Mouse (Mus musculus): ENCODE data around the gene Rab3b.

DNA sequence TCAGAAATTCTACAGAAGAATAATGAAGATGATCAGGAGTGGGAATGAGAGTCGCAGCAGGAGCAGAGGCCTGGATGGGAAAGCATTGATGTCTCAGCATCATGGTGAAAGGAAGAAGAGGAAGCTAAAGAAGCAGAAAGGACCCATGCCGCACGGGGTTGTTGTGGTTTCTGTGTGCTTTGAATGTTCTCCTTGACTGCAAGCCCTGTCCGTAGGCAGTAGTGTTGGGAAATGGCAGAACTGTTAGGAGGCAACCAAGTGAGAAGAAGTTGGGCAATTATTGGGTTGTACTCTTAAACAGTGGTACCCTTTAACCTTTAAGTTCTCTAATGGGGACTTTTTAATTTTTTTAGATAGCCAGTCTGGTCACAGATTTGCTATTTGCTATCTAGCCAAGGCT, 56.0 kb downstream of the Rab3b start:
- no peak for TF ChIP-seq CTCF (IDR thresholded peaks at IDR 0.05; ENCODE audit: low read depth, low read length)
- TF ChIP-seq EP300 (IDR thresholded peaks at IDR 0.05; ENCODE audit: insufficient read depth, low read depth, low read length): no peak
- TF ChIP-seq POLR2A (IDR thresholded peaks at IDR 0.05; ENCODE audit: insufficient read depth, low read length): no peak

Data from ES-Bruce4 (cell line).